Mouse (Mus musculus) megakaryocyte, embryonic 14.5 days (primary cell): ENCODE data around the gene Trip4. TPM values are rescaled to one million over a fixed set of nuclear protein-coding genes. Genes with fewer than 3 reads are reported as not detected.
"Not testable (repeated sequence)": the region's sequence is repeated elsewhere in the genome, so short reads cannot be mapped to it uniquely, and the experiment has no call there.

Experiments
- H3K27me3 ChIP-seq: replicated peaks from 2 replicates; pipeline ENCODE3; 2012; ENCODE audit warnings: inconsistent platforms
- H3K36me3 ChIP-seq: replicated peaks from 2 replicates; pipeline ENCODE3; 2012; ENCODE audit warnings: low read length, inconsistent platforms, mixed read lengths
- H3K4me1 ChIP-seq: 2 replicates; pipeline ENCODE4 v1.6.1; 2012; ENCODE audit warnings: inconsistent platforms
- H3K4me3 ChIP-seq: replicated peaks from 2 replicates; pipeline ENCODE3; 2012; ENCODE audit warnings: moderate library complexity, mild to moderate bottlenecking, inconsistent platforms
- H3K9me3 ChIP-seq: 2 replicates; pipeline ENCODE4 v1.6.1; 2012; ENCODE audit warnings: inconsistent platforms
- FLI1 ChIP-seq: IDR thresholded peaks from 2 replicates; pipeline ENCODE4 v1.6.1; 2012; ENCODE audit warnings: low read length, inconsistent platforms, mixed read lengths
- GATA1 ChIP-seq: IDR thresholded peaks from 3 replicates; pipeline ENCODE4 v1.6.1; 2012; ENCODE audit warnings: mixed read lengths, low read length, inconsistent platforms, borderline replicate concordance
- polyA plus RNA-seq: library from polyadenylated mRNA; stranded (reverse); fragments of >175 nt; gene quantifications from 2 replicates; pipeline ENCODE4 v1.2.3, GENCODE M21; 2012; ENCODE audit warnings: low replicate concordance; ENCODE audit not compliant: insufficient read depth

The Trip4 gene
- polyA plus RNA-seq, 1 experiment, result 0.58 TPM

DNA sequence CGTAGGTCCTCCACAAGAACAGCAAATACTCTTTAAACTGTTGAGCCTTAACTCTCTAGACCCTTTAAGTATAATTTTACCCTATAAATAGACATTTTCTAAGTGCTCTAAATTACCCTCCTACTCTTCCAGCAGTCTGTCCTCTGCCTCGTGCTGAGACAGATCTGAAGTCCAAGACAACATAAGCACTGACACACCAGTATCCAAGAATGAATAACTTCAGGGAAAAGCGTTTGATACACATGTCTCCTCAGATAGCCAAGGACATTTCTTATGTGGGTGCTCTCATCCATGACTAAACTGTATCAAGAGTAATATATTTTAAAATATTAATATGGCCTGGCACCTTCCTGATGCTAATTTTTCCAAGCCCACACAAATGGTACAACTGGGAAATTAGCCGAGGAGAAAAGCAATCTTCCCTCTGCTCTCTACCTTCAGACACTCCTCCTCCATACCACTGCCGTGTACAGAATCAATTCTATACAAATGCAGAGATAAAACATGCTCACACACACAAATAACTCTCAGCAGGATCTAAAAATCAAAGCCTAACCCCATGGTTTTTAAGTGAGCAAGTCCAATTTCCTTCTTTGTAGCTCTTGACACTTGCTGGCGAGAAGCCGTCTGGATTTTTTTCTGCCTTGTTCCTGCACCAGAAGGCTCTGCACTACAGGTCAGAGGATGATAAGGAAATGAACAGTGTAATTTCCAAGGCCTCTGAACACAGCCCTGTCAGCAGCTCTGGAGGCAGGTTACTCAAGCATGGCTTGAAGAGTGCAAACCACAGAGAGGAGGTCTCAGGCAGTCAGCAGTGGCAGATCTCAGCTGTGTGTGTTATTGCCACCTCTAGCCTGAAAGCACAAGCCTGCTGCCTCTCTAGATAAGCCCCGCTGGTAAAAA is 121.5 kb downstream of the Trip4 start:
- no peak for TF ChIP-seq FLI1
- TF ChIP-seq GATA1, result no peak
- Histone ChIP-seq H3K4me3 (peak overlapping the region; percentile 60), H3K27me3 (no peaks in the 10 kb centered on the region), H3K36me3 (no peaks in the 10 kb centered on the region), H3K4me1 (peaks cover 41% of the 10 kb centered on the region), H3K9me3 (no peaks in the 10 kb centered on the region)

DNA sequence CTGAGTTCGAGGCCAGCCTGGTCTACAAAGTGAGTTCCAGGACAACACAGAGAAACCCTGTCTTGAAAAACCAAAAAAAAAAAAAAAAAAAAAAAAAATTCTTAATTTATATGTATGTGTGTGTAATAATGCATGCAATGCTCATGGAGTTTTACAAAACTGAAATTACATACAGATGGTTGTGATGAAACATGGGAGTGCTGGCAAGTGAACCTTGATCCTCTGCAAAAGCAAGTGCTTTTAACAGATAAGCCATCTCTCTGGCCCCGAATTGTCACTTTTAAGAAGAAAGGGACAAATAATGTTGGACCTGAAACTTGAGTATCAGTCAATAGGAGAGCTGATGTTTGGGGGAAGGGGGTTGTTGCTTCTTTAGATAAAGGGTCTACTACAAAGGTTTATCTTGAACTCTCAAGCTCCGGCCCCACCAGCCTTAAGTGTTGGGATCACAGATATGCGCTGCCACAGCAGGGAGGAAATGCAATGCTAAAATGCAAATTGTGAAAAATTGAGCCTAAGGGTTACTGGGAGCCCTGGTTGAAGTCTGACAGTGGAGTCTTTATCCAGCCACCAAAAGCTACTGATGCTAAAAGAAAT is 122.7 kb downstream of the Trip4 start:
- Histone ChIP-seq H3K4me3 (no peak overlapping the region), H3K4me1 (peaks cover 36% of the 10 kb centered on the region), H3K27me3 (no peaks in the 10 kb centered on the region), H3K9me3 (no peaks in the 10 kb centered on the region), H3K36me3 (no peaks in the 10 kb centered on the region)
- TF ChIP-seq GATA1, result no peak
- no peak for TF ChIP-seq FLI1

GRCm38 (mm10) chr9:65779619-65780018 is 129.0 kb downstream of the Trip4 start:
- H3K36me3 ChIP-seq, H3K9me3 ChIP-seq, H3K27me3 ChIP-seq, H3K4me3 ChIP-seq: not testable (repeated sequence)
- peaks cover 17% of the 10 kb centered on the region for H3K4me1 ChIP-seq

Other genes starting within 250 kb of the Trip4 start
- 27.7 and 31.8 TPM in 2 replicates for gene Oaz2, start 240.8 kb downstream of the Trip4 start, polyA plus RNA-seq
- gene Zfp609, start 81.2 kb downstream of the Trip4 start, polyA plus RNA-seq, result 1.2 and 15.5 TPM in 2 replicates
- 2.8 TPM in 1 of 2 replicates, not detected in the other for gene Pclaf, start 18.6 kb downstream of the Trip4 start, polyA plus RNA-seq
- 0.45 and 1.4 TPM in 2 replicates for gene Csnk1g1, start 130 bp upstream of the Trip4 start, polyA plus RNA-seq
- 39.4 and 300 TPM in 2 replicates for gene Ppib, start 151.4 kb upstream of the Trip4 start, polyA plus RNA-seq
- 0.16 TPM in 1 of 2 replicates, not detected in the other for gene Snx22, start 160.9 kb upstream of the Trip4 start, polyA plus RNA-seq
- gene Snx1, start 217.8 kb upstream of the Trip4 start, polyA plus RNA-seq, result 89.5 and 105 TPM in 2 replicates
- gene Ciao2a, start 217.8 kb upstream of the Trip4 start, polyA plus RNA-seq, result 8.6 and 26.5 TPM in 2 replicates
- 0.96 and 1.2 TPM in 2 replicates for gene Dapk2, start 249.4 kb upstream of the Trip4 start, polyA plus RNA-seq